Mouse (Mus musculus) stomach, postnatal 0 days (tissue): Measurements from ENCODE around the gene B4galnt2.

Experiments
- CTCF ChIP-seq: IDR thresholded peaks from 2 replicates; pipeline ENCODE4 v1.5.1; 2016; ENCODE audit warnings: antibody characterized with exemption, low read depth, mild to moderate bottlenecking, moderate library complexity
- EP300 ChIP-seq: optimal IDR thresholded peaks from 2 replicates; pipeline ENCODE3; 2016; ENCODE audit warnings: antibody characterized with exemption

DNA sequence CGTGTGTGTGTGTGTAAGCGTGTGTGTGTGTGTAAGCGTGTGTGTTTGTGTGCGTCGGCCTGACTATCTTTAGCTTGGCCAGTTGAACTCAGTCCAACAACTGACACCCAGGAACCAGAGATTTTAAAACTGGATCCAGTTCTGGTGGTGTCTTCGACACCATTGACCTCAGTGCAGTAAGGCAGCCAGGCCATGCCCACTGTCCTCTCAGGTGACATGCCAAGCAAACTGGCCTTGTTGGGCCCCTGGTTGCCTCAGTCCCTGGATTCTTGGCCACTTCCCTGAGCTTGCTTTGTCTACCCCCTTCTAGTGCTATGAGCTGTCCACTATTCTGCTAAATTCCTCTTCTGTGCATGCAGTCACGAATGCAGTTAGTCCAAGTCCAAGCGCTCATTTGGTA is 53.3 kb downstream of the B4galnt2 start:
- TF ChIP-seq CTCF (no peak), EP300 (no peak)
